Mouse (Mus musculus): ENCODE results near the gene Ank3. TPM values are rescaled to one million over a fixed set of nuclear protein-coding genes. Genes with fewer than 3 reads are reported as not detected.

The Ank3 gene
- total and polyA plus RNA-seq, 3 experiments = 3.2 to 6.7 TPM; not detected in 1

DNA sequence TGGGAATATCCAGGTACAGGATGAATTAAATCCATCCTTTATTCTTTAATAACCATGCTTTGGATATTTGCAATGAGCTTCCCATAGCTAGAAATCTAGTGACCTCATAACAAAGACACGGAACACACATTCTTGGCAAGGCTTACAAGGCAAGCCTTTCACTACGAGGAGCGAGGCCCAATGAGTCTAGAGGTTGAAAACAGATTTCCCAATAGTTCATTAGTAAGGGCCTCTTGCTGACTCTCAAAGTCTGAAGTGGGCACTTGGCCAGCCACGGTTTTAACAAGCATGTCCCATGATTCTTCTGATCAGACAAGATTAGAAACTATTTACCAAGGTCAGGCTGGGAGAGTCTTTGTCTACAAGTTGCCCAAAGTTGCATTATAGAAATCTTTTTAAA is 436.1 kb downstream of the Ank3 start:
- Histone ChIP-seq H3K9me3 (replicated peaks; ENCODE audit: insufficient read depth, low read length) (no peaks in the 10 kb centered on the region), H3K36me3 (ENCODE audit: control insufficient read depth in 1 of 2, insufficient read depth in 2 of 2, low read length in 2 of 2) (no peaks in the 10 kb centered on the region)
- no peak for DNase-seq (ENCODE audit: low read depth, low spot score)

GRCm38 (mm10) chr10:69845749-69846148 is 447.2 kb downstream of the Ank3 start:
- no peaks in the 10 kb centered on the region for H3K9me3 ChIP-seq (replicated peaks; ENCODE audit: insufficient read depth, low read length)
- H3K36me3 ChIP-seq (ENCODE audit: control insufficient read depth in 1 of 2, insufficient read depth in 2 of 2, low read length in 2 of 2) = no peaks in the 10 kb centered on the region
- H3K4me3 ChIP-seq (ENCODE audit: control insufficient read depth in 1 of 2, insufficient read depth in 1 of 2, low read depth in 2 of 2, low read length in 2 of 2) = no peak overlapping the region
- H3K9ac ChIP-seq (ENCODE audit: control insufficient read depth, low read depth, low read length, poor library complexity, severe bottlenecking) = no peak overlapping the region
- DNase-seq (ENCODE audit: low read depth, low spot score) = peak; percentile 76
- H3K79me2 ChIP-seq (ENCODE audit: control insufficient read depth, insufficient read depth, low read length, poor library complexity) = no peaks in the 10 kb centered on the region
- peaks cover 0 to 2% of the 10 kb centered on the region in 2 experiments; a peak in 2 of 4 replicates for H3K27me3 ChIP-seq (ENCODE audit: control insufficient read depth in 1 of 2, insufficient read depth in 2 of 2, low read length in 2 of 2)
- H3K4me1 ChIP-seq (ENCODE audit: control insufficient read depth in 1 of 2, insufficient read depth in 2 of 2, low read length in 2 of 2) = no peaks in the 10 kb centered on the region
- H3K27ac ChIP-seq (ENCODE audit: control insufficient read depth, low read depth, low read length) = no peak overlapping the region
- peak; percentile 90 for TF ChIP-seq SMC3 (IDR thresholded peaks at IDR 0.05; ENCODE audit: low read depth, low read length)
- peak; percentile 88 for TF ChIP-seq RAD21 (IDR thresholded peaks at IDR 0.05; ENCODE audit: low read depth, low read length)
- TF ChIP-seq ZC3H11A (IDR thresholded peaks at IDR 0.05; ENCODE audit: low read depth, low read length) = peak; percentile 78
- no peak for TF ChIP-seq EP300 (IDR thresholded peaks at IDR 0.05; ENCODE audit: low read depth in 1 of 2, low read length in 2 of 2)
- peak; percentile 69 to 88 (median 80) for TF ChIP-seq CTCF (IDR thresholded peaks at IDR 0.05 in 2 of 3, conservative IDR thresholded peaks at IDR 0.05 in 1 of 3; ENCODE audit: control insufficient read depth in 1 of 3, insufficient read depth in 1 of 3, low read depth in 2 of 3, low read length in 3 of 3, poor library complexity in 1 of 3, severe bottlenecking in 1 of 3)
- no peak for TF ChIP-seq POLR2AphosphoS2 (IDR thresholded peaks at IDR 0.05; ENCODE audit: low read length)

More for the DNA sequence above, 436.1 kb downstream of the Ank3 start:
- no peak for TF ChIP-seq MYC (IDR thresholded peaks at IDR 0.05; ENCODE audit: low read depth, low read length)
- TF ChIP-seq CTCF (IDR thresholded peaks at IDR 0.05 in 2 of 3, conservative IDR thresholded peaks at IDR 0.05 in 1 of 3; ENCODE audit: control insufficient read depth in 1 of 3, insufficient read depth in 1 of 3, low read depth in 2 of 3, low read length in 3 of 3, poor library complexity in 1 of 3, severe bottlenecking in 1 of 3) = no peak
- no peak for TF ChIP-seq MEF2A (IDR thresholded peaks at IDR 0.05; ENCODE audit: extremely low read depth, insufficient replicate concordance, low read depth, low read length, poor library complexity, severe bottlenecking)
- no peak overlapping the region for H3K27ac ChIP-seq (ENCODE audit: control insufficient read depth, low read depth, low read length)
- H3K4me1 ChIP-seq (ENCODE audit: control insufficient read depth in 1 of 2, insufficient read depth in 2 of 2, low read length in 2 of 2) = no peaks in the 10 kb centered on the region
- H3K4me3 ChIP-seq (ENCODE audit: control insufficient read depth in 1 of 2, insufficient read depth in 1 of 2, low read depth in 2 of 2, low read length in 2 of 2) = no peak overlapping the region
- H3K27me3 ChIP-seq (ENCODE audit: control insufficient read depth in 1 of 2, insufficient read depth in 2 of 2, low read length in 2 of 2) = no peaks in the 10 kb centered on the region; a peak in 1 of 4 replicates
- no peaks in the 10 kb centered on the region for H3K79me2 ChIP-seq (ENCODE audit: control insufficient read depth, insufficient read depth, low read length, poor library complexity)
- no peak overlapping the region for H3K9ac ChIP-seq (ENCODE audit: control insufficient read depth, low read depth, low read length, poor library complexity, severe bottlenecking)

DNA sequence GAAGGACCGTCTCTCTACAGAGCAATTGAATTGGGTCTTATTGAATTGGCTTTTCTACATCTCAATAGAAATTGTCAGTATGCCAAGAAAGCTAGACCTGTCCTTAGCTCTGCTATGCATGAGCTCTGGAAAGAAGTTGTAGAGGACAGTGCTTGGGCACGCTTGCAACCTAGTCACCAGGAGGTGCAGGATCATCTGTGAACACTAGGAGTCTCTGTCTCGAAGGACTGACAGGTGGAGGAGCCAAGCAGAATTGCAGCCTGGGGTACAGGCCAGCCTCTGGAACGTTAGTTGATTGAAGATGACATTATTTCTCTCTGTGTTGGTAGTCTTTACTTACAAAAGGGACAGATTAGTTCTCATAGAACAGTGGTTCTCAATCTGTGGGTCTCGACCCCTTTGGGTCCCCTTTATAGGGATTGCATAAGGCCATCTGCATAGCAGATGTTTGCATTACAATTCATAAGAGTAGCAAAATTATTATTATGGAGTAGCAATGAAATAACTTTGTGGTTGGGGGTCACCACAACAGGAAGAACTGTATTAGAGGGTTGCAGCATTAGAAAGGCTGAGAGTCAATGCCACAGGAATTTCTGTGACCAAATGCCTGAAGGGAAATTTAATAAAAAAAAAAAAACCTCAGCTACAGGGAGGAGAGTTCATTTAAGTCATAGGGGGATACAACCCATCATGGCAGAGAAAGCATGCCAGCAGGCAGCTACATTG is 454.0 kb downstream of the Ank3 start:
- Histone ChIP-seq H3K9me3 (replicated peaks; ENCODE audit: insufficient read depth, low read length) (no peaks in the 10 kb centered on the region), H3K79me2 (ENCODE audit: control insufficient read depth, insufficient read depth, low read length, poor library complexity) (no peaks in the 10 kb centered on the region), H3K4me3 (ENCODE audit: control insufficient read depth in 1 of 2, insufficient read depth in 1 of 2, low read depth in 2 of 2, low read length in 2 of 2) (no peak overlapping the region), H3K36me3 (ENCODE audit: control insufficient read depth in 1 of 2, insufficient read depth in 2 of 2, low read length in 2 of 2) (no peaks in the 10 kb centered on the region), H3K4me1 (ENCODE audit: control insufficient read depth in 1 of 2, insufficient read depth in 2 of 2, low read length in 2 of 2) (no peaks in the 10 kb centered on the region), H3K9ac (ENCODE audit: control insufficient read depth, low read depth, low read length, poor library complexity, severe bottlenecking) (no peak overlapping the region), H3K27ac (ENCODE audit: control insufficient read depth, low read depth, low read length) (no peak overlapping the region), H3K27me3 (ENCODE audit: control insufficient read depth in 1 of 2, insufficient read depth in 2 of 2, low read length in 2 of 2) (no peaks in the 10 kb centered on the region)
- TF ChIP-seq HCFC1 (IDR thresholded peaks at IDR 0.05; ENCODE audit: low read depth, low read length) = no peak
- TF ChIP-seq CTCF (IDR thresholded peaks at IDR 0.05 in 2 of 3, conservative IDR thresholded peaks at IDR 0.05 in 1 of 3; ENCODE audit: control insufficient read depth in 1 of 3, insufficient read depth in 1 of 3, low read depth in 2 of 3, low read length in 3 of 3, poor library complexity in 1 of 3, severe bottlenecking in 1 of 3) = peak in 2 of 3 experiments; percentile 26 to 44; a peak in 3 of 6 replicates
- TF ChIP-seq SMC3 (IDR thresholded peaks at IDR 0.05; ENCODE audit: low read depth, low read length) = peak; percentile 53
- peak; percentile 18 for TF ChIP-seq RAD21 (IDR thresholded peaks at IDR 0.05; ENCODE audit: low read depth, low read length)
- peak; percentile 17 for DNase-seq (ENCODE audit: low read depth, low spot score)

Data from MEL (cell line).